Mouse (Mus musculus) liver, embryonic 14.5 days (tissue): ENCODE measurements around the gene Dach2. TPM values are rescaled to one million over a fixed set of nuclear protein-coding genes. Genes with fewer than 3 reads are reported as not detected.

Experiments used
- ATAC-seq: fragments of 200-750 bp; cut with Nextera tagmentation; 2 replicates; pipeline ENCODE4 v1.8.0; 2017; ENCODE audit warnings: moderate number of reproducible peaks, mild to moderate bottlenecking, moderate library complexity; ENCODE audit not compliant: insufficient read depth
- DNase-seq, 3 experiments: peaks; one replicate each; pipeline ENCODE4 v3.0.0-alpha.2; 2012 to 2013; ENCODE audit warnings: low read depth in 3 of 3, low spot score in 3 of 3
- H3K27ac ChIP-seq: fragments of 300-500 bp; sonication (generic); 2 replicates; pipeline ENCODE4 v1.5.1; 2014; ENCODE audit warnings: moderate library complexity, mild to moderate bottlenecking, control low read depth, inconsistent platforms
- H3K27me3 ChIP-seq: fragments of 300-500 bp; sonication (generic); 2 replicates; pipeline ENCODE4 v1.6.1; 2014; ENCODE audit warnings: mild to moderate bottlenecking, low read length, moderate library complexity; ENCODE audit not compliant: control insufficient read depth, insufficient read depth
- H3K36me3 ChIP-seq: fragments of 300-500 bp; sonication (generic); replicated peaks from 2 replicates; pipeline ENCODE4 v1.6.1; 2014; ENCODE audit warnings: low read depth; ENCODE audit not compliant: control insufficient read depth, insufficient read depth
- H3K4me1 ChIP-seq, 2 experiments: fragments of 200-500 bp in 1 of 2; fragments of 300-500 bp in 1 of 2; sonication (generic) in 1 of 2; replicated peaks; 2 replicates each; pipeline ENCODE4 v1.6.1; 2012 to 2014; ENCODE audit warnings: antibody characterized with exemption in 1 of 2, inconsistent platforms in 1 of 2, low read length in 1 of 2; ENCODE audit not compliant: control insufficient read depth in 2 of 2, insufficient read depth in 2 of 2
- H3K4me2 ChIP-seq: fragments of 300-500 bp; sonication (generic); 2 replicates; pipeline ENCODE4 v1.6.1; 2014; ENCODE audit warnings: low read depth, mild to moderate bottlenecking, control low read depth, moderate library complexity
- H3K4me3 ChIP-seq, 2 experiments: fragments of 200-500 bp in 1 of 2; fragments of 300-500 bp in 1 of 2; sonication (generic) in 1 of 2; 2 replicates each; pipeline ENCODE4 v1.5.1; 2012 to 2014; ENCODE audit warnings: low read depth in 2 of 2, low read length in 2 of 2, mild to moderate bottlenecking in 2 of 2, control low read depth in 1 of 2, inconsistent platforms in 1 of 2, moderate library complexity in 1 of 2; ENCODE audit not compliant: insufficient read depth in 1 of 2
- H3K9ac ChIP-seq: fragments of 300-500 bp; sonication (generic); replicated peaks from 2 replicates; pipeline ENCODE4 v1.6.1; 2014; ENCODE audit warnings: mild to moderate bottlenecking, control low read depth, moderate library complexity
- H3K9me3 ChIP-seq: fragments of 300-500 bp; sonication (generic); 2 replicates; pipeline ENCODE4 v1.6.1; 2016; ENCODE audit warnings: low read length, mixed read lengths; ENCODE audit not compliant: control insufficient read depth
- CTCF ChIP-seq: IDR thresholded peaks from 2 replicates; pipeline ENCODE4 v1.5.1; 2016; ENCODE audit warnings: antibody characterized with exemption, low read depth, control low read depth
- EP300 ChIP-seq: IDR thresholded peaks from 2 replicates; pipeline ENCODE4 v1.6.1; 2016; ENCODE audit warnings: antibody characterized with exemption, low read depth
- WGBS: fragments of 180-500 bp; shearing (Covaris S2); extraction: QIAGEN DNeasy Blood & Tissue Kit; methylation state at CpG from one replicate; pipeline ENCODE4 v1.1.7; 2014; ENCODE audit not compliant: insufficient replicate concordance; 5-methylcytosine and 5-hydroxymethylcytosine counted together
- polyA plus RNA-seq, 2 experiments: library from polyadenylated mRNA; depleted of rRNA in 1 of 2; stranded (reverse) in 1 of 2; unstranded in 1 of 2; fragments of >200 nt; fragmentation: Nextera tagmentation in 1 of 2; extraction: Ambion mirVana in 1 of 2; gene quantifications; 2 replicates each; pipeline versions ENCODE4 v1.2.1 to v1.2.3; 2012 to 2014

Gene Dach2
- polyA plus RNA-seq, 2 experiments = 0.14 to 0.17 TPM

DNA sequence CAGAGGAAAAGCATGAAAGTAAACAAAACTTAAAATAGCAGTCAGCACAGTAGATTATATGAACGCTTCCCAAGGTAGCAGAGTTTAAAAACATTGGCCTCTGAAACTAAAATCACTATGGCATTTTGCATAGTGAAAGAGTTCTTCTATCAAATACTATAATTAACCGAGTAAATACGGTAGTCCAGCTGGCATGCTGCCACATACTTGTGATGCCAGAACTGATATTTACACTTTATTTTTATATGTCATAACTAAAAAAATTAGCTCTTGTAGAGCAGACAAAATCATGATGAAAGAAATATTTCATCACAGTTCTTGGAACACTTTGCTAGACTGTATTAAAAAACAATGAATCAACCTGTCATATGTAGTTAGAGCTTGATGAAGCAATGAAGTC is 247.8 kb downstream of the Dach2 start:
- Histone ChIP-seq H3K36me3 (no peaks in the 10 kb centered on the region), H3K27me3 (no peaks in the 10 kb centered on the region), H3K4me1 (no peaks in the 10 kb centered on the region), H3K4me3 (no peak overlapping the region), H3K9me3 (no peaks in the 10 kb centered on the region), H3K9ac (no peak overlapping the region), H3K4me2 (no peak overlapping the region), H3K27ac (no peak overlapping the region)
- 60% methylated on average over 3 of the region's 3 CpGs for WGBS
- DNase-seq (no peak), ATAC-seq (no peak)
- no peak for TF ChIP-seq CTCF
- TF ChIP-seq EP300 = no peak

DNA sequence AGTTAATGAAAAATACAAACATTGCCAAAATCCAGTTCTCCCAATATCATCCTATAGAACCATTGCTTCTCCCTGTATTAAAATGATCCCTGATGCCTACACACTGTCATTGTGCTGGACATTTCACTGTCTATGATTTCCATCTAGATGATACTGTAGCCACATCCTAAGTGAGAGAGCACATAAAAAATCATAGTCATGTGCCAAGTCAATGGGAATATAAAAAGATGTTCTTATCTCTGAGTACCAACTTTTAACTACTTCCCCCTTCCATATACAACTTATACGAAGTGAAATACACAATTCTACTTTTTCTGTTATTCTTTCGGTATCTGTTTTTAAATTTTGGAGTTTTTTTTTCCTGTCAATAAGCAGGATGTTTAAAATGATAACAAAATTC is 266.6 kb downstream of the Dach2 start:
- H3K27me3 ChIP-seq = no peaks in the 10 kb centered on the region
- no peaks in the 10 kb centered on the region for H3K9me3 ChIP-seq
- no peak overlapping the region for H3K4me3 ChIP-seq
- 38% methylated on average over 2 of the region's 2 CpGs for WGBS
- no peaks in the 10 kb centered on the region for H3K4me1 ChIP-seq
- no peak for DNase-seq
- TF ChIP-seq CTCF (no peak), EP300 (no peak)
- no peaks in the 10 kb centered on the region for H3K36me3 ChIP-seq
- no peak for ATAC-seq
- H3K27ac ChIP-seq = no peak overlapping the region
- H3K9ac ChIP-seq = no peak overlapping the region
- H3K4me2 ChIP-seq = no peak overlapping the region

DNA sequence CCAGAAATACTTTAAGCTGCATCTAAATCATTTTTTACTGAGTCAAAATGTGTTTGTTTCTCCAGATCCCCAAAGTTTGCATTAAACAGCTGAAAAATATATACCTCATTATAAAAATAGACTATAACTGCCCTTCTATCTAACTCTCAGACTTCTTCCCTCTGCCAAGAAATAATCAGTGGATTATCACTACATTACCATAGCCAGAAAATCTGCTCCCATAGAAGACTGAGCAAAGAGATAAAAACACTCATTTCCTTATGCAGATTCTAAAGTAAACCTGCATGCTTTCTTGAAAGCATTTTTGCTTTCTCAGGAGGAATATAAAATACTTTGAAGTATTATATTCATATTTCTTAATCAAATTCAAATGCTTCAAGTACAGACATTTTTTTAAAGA is 368.8 kb downstream of the Dach2 start:
- Histone ChIP-seq H3K27ac (no peak overlapping the region), H3K4me2 (no peak overlapping the region), H3K4me3 (no peak overlapping the region), H3K36me3 (no peaks in the 10 kb centered on the region), H3K4me1 (no peaks in the 10 kb centered on the region), H3K9me3 (no peaks in the 10 kb centered on the region), H3K9ac (no peak overlapping the region), H3K27me3 (no peaks in the 10 kb centered on the region)
- DNase-seq = no peak
- no peak for TF ChIP-seq EP300
- TF ChIP-seq CTCF = no peak
- ATAC-seq = no peak

DNA sequence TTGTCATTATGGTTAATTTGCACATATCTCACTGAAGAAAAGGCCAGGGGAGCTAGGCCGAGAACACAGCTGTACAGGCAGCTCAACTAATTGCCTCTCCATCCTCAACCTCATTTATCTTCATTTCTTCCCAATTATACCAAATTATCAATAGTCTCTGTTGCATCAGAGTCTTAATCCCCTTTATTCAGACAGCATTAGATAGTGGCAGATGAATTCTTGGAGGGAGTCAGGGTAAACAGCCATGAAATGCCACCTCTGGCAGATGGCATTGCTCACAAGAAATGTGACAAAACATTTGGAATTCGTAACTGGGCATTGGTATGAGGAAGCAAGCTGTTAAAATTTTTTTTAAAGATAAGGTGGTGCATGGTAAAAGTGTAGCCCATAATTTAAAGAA is 389.9 kb downstream of the Dach2 start:
- DNase-seq (no peak), ATAC-seq (no peak)
- Histone ChIP-seq H3K4me1 (no peaks in the 10 kb centered on the region), H3K27me3 (no peaks in the 10 kb centered on the region), H3K27ac (no peak overlapping the region), H3K9me3 (no peaks in the 10 kb centered on the region), H3K36me3 (no peaks in the 10 kb centered on the region), H3K4me3 (no peak overlapping the region), H3K4me2 (no peak overlapping the region), H3K9ac (no peak overlapping the region)
- 54% methylated on average over 2 of the region's 2 CpGs for WGBS
- TF ChIP-seq CTCF = no peak
- no peak for TF ChIP-seq EP300

DNA sequence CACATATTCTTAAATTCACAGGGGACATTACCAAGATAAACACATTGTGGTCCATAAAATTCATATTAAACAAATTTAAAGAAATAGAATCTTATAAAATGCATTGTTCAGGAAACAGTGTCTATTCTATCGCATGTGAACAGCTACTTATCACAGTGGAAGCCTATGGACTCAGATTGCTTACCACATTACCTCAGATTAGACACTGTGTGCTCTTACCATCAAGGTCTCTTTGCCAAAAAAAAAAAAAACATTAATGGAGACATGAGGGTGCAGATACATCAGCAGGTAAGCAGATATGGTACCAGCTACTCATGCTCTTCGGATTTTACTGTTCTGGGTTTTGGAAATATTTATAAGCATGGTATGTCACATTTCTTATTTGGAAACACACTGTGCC is 415.1 kb downstream of the Dach2 start:
- 50% methylated on average over 2 of the region's 2 CpGs for WGBS

DNA sequence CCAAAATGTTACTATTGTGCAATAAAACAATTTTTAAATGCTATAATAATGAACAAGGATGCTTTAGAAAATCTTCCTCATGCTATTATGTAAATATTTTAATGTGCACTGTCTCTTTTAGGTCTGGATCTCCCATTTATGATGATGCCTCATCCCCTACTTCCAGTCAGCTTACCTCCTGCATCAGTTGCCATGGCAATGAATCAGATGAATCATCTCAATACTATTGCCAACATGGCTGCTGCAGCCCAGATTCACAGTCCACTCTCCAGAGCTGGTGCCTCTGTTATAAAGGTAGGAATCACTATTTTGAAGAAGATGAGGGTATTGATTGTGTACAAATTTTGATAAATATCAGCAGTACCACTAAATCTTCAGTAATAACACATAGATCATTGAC is 426.8 kb downstream of the Dach2 start:
- H3K4me3 ChIP-seq = no peak overlapping the region
- H3K27me3 ChIP-seq = no peaks in the 10 kb centered on the region
- ATAC-seq = no peak
- H3K27ac ChIP-seq = no peak overlapping the region
- no peak overlapping the region for H3K9ac ChIP-seq
- no peak overlapping the region for H3K4me2 ChIP-seq
- DNase-seq = no peak
- no peaks in the 10 kb centered on the region for H3K9me3 ChIP-seq
- H3K36me3 ChIP-seq = no peaks in the 10 kb centered on the region
- no peaks in the 10 kb centered on the region for H3K4me1 ChIP-seq
- TF ChIP-seq CTCF = no peak
- TF ChIP-seq EP300 = no peak

More for the DNA sequence above, 415.1 kb downstream of the Dach2 start:
- no peak overlapping the region for H3K9ac ChIP-seq
- H3K4me1 ChIP-seq = no peaks in the 10 kb centered on the region
- ATAC-seq (no peak), DNase-seq (no peak)
- no peak overlapping the region for H3K4me3 ChIP-seq
- no peak overlapping the region for H3K4me2 ChIP-seq
- no peaks in the 10 kb centered on the region for H3K9me3 ChIP-seq
- TF ChIP-seq EP300 (no peak), CTCF (no peak)
- no peaks in the 10 kb centered on the region for H3K36me3 ChIP-seq
- H3K27me3 ChIP-seq = no peaks in the 10 kb centered on the region
- no peak overlapping the region for H3K27ac ChIP-seq
